Mouse (Mus musculus) 416B (cell line): ENCODE measurements around the gene Optc.
A peak's percentile ranks its signal among the peaks of the same experiment; 100 is the strongest.

Experiments used
- DNase-seq: peaks from one replicate; pipeline ENCODE4 v3.0.0; 2011; ENCODE audit warnings: low read depth

Gene Optc

DNA sequence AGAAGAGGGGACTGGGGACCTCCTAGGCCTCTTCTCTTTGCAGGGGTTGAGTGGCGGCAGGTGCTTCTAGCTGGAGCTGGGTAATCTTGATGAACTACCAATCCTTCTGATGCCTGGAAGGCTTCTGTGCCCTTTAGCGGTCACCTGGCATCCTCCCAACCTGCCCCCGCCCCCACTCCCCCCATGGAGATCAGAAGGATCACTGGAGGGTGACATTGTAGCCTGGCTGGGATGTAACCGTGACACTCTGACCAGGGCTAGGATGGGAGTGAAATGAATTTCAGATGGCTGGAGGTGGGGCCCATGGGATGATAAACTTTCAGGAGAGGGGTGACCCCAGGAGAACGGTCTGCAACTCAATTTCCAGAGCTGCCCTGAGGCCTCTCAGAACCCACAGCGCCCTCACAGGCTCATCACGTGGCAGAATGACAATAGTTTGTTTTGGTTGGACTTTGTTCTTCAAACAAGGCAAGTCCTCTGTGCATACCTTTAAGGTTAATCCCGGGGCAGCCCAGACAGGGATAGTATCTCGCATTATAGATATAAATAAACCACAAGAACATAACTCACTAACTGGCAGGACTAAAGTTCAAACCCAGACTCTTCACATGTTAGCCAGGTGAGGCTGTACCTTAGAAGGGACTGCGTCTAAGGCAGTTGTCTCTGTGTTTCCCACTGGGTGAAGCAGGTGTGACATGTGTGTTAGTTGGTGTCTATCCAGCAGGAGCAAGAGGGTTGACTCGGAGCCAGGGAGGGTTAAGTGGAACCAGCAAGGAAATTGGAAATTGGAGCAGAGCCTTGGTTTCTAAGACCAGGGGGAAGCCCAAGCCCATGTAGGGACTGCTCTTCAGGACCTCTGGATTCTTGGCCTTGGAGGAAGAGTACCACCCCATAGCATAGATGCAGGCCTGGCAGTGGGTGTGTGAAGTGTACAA, 25.2 kb downstream of the Optc start:
- DNase-seq = no peak

GRCm38 (mm10) chr1:133881813-133882212, 26.0 kb downstream of the Optc start:
- no peak for DNase-seq

GRCm38 (mm10) chr1:133878825-133879423, 28.9 kb downstream of the Optc start:
- no peak for DNase-seq

DNA sequence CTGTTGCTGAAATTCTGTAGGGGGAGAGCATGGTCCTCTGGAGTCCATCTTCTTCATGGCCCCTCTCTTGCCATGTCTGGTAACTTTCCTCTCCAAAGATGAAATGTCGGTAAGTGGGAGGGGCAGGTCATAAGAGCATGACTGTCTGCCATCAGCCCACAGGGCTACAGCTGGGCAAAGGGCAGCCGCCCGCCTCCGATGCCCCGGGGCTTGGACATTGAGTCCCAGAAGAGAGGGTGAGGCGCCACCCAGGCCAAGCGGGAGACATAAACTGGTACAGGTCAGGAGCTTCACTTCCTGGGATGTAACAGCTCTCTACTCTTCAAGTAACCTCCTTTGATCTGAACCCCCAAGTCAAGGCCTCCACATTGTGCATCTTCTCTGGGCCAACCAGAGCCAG, 30.9 kb downstream of the Optc start:
- DNase-seq = no peak

DNA sequence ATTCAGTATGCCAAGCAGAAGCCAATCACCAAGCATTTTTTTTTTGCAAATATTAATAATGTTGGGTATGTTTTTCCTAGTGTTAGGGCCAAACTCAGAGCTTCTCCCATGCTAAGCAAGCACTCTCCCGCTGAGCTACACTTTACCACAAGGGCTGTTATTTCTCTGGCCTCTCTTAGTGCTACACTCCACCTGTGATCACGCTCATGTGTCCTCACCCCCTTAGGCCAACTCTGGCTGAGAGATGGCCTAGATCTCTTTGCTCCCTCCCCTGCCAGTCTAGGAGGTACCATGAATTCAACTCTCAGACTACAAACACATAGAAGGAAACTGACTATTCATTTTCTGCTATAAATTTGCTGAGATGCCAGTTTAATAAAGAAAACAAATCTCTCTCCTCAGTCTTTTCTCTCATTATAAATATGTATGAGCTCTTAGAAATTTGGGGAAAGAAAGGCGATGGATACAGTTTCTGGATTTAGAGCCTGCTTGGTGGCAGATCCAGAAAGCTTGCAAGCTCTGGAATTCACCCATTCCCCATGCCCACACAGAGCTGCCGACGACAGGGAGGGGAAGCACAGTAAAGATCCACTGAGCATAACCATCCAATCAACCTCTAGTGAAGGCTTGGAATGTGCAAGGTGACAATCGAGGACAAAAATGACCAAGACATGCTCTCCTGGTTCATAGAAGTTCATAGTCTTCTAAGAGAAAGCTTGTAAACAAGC, 34.5 kb downstream of the Optc start:
- no peak for DNase-seq

- DNase-seq = no peak
These were observed 36.6 kb downstream of the Optc start for GRCm38 (mm10) chr1:133871241-133871640.

- DNase-seq = no peak
These were observed 38.6 kb downstream of the Optc start for GRCm38 (mm10) chr1:133869221-133869620.

- peak; percentile 11 for DNase-seq
These were observed 44.4 kb downstream of the Optc start for GRCm38 (mm10) chr1:133863257-133863997.

DNA sequence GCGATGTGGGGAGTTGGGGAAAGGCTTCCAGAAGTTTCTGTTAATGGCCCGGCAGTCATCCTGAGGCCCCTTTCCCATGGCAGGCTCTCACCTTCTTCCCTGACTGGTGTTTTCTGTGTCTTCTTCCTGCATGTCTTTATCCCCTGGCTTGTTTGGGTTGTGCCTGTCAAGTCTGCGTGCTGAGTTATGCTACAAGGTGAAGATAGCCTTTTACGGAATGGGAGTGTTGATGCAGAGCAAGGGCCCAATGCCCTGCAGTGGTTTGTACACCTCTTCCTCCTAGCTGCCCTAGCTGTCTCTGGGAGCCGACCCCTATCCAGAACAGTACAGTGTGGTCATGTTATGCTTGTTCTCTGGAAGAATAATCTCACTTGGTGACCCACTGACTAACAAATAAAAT, 46.8 kb downstream of the Optc start:
- no peak for DNase-seq

DNA sequence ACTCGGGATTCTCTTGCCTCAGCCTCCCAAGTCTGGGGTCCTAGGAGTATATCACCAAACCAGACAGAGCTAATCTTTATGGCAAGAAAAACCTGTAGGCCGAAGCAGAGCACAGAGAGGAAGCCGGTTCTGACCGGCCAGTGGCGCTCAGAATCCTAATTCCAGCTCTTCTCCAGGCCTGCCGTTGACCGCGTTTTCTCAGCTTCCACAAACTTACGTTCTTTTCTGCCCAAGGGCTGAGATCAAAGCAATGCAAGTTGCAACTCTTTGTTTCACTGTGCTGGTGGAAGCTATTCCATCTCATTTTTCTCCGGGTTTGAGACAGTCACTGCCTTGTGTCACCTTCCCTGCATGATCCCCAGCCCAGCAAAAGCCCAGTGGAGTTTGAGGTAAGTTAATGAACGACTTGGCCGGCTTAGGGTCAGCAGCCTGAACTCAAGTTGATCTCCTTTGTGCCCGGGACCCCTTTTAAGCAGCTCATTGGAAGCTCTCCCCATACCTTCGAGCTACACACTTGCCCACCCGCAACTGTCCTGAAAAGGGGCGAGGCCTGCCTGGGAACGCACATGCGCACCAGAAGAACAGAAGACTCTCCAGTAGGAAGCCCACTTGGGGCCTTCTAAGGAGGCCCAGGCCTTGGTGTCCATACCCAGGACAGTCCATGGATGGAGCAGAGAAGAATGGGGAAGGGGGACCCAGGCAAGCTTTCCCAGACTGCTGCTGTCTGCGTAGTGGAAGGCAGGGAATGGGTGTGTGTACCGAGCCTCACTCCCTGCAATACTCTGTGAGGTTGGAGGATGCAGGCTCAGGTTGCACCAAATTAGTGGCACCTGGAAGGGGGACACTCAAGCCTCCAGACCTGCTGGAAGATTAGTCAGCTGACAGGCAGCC, 47.7 kb downstream of the Optc start:
- no peak for DNase-seq

DNA sequence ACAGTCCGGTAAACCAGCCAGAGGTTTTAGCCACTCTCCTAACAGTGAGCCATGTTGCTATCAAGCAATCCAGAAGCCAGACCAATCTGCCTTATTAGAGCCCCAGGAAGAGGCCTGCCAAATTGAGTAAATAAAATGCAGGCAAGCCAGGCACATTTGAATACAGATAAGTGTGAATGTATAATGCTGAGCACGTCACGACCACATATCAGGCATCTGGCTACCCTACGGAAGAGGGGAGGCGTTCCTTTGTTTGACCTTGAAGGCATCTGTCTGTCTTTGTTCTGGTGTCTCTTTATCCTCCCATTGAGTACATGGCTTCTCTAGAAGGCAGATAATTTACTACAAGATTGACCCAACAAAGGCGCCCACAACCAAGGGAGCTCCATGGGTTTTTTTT, 48.5 kb downstream of the Optc start:
- DNase-seq = no peak

DNA sequence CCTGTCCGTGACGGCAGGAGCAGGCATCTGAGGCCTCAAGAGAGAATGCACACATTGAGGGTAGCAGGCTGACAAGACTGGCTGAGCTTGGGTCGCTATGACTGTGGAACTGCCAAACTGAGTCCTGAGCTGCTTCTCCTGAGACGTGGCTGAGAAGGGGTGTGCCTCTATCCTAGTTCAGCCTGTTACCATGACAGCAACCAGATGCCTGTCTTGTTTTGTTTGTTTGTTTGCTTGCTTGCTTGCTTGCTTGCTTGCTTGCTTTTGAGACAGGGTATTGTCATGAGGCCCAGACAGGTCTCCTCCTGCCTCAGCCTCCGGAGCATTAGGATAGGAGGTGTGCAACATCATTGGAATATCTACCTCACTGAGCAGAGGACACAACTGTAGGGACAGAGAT, 50.0 kb downstream of the Optc start:
- no peak for DNase-seq

- no peak for DNase-seq
These were observed 50.6 kb downstream of the Optc start for GRCm38 (mm10) chr1:133857171-133857570.

GRCm38 (mm10) chr1:133856655-133857054, 51.1 kb downstream of the Optc start:
- no peak for DNase-seq

- DNase-seq = peak; percentile 71
These were observed 51.7 kb downstream of the Optc start for GRCm38 (mm10) chr1:133856133-133856541.

DNA sequence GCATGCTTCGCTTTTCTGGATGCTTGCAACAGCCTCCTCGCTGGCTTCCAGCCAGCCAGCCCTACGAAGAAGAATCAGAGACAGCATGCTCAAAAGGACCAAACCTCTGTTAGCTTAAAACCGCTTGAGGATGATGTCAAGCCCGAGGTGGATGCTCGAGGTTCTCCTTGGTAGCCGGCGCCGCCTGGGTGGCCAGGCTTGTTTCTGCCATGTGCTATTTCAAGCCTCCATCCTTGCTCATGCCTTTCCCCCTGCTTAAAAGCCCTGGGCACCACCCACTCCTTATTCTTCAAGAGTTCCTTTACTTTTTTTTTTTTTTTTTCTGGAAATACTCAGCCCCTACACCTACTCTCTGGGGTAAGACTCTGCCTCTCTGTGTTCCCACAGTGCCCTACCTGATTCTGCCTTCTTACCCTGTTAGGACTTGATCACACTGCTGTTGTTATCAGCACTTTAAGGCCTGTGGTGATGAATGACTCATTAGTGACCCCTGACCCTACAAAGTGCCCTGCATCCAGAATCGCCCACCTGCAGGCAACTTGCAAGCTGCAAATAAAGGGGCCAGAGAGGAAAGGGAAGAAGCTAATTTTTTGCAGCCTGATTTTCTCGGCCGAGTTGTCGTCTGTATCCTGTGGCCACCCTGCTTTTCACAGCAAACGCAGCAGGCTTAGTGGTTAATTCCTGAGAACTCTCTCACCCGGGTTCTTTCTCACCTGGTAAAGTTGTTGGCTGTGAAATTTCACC, 52.4 kb downstream of the Optc start:
- peak; percentile 73 for DNase-seq

GRCm38 (mm10) chr1:133854421-133855273, 53.2 kb downstream of the Optc start:
- DNase-seq = peak; percentile 8
